Mouse (Mus musculus) limb, embryonic 15.5 days (tissue): Measurements from ENCODE around the gene Rad51c. TPM values are rescaled to one million over a fixed set of nuclear protein-coding genes. Genes with fewer than 3 reads are reported as not detected.
A peak's percentile ranks its signal among the peaks of the same experiment; 100 is the strongest.
"Not testable (repeated sequence)": the region's sequence is repeated elsewhere in the genome, so short reads cannot be mapped to it uniquely, and the experiment has no call there.

Experiments used
- ATAC-seq: fragments of 200-750 bp; cut with Nextera tagmentation; 2 replicates; pipeline ENCODE4 v1.8.0; 2017; ENCODE audit warnings: low read depth, moderate TSS enrichment; ENCODE audit not compliant: insufficient number of reproducible peaks, low FRiP score, low TSS enrichment
- H3K27ac ChIP-seq: fragments of 300-500 bp; sonication (generic); 2 replicates; pipeline ENCODE4 v1.5.1; 2015; ENCODE audit warnings: moderate library complexity, mild to moderate bottlenecking, inconsistent platforms
- H3K27me3 ChIP-seq: fragments of 300-500 bp; sonication (generic); 2 replicates; pipeline ENCODE4 v1.6.1; 2015; ENCODE audit warnings: inconsistent platforms
- H3K36me3 ChIP-seq: fragments of 300-500 bp; sonication (generic); 2 replicates; pipeline ENCODE4 v1.6.1; 2015; ENCODE audit warnings: inconsistent platforms
- H3K4me1 ChIP-seq: fragments of 300-500 bp; sonication (generic); 2 replicates; pipeline ENCODE4 v1.6.1; 2015; ENCODE audit warnings: inconsistent platforms
- H3K4me2 ChIP-seq: fragments of 300-500 bp; sonication (generic); 2 replicates; pipeline ENCODE4 v1.6.1; 2015; ENCODE audit warnings: mild to moderate bottlenecking, inconsistent platforms
- H3K4me3 ChIP-seq: fragments of 300-500 bp; sonication (generic); 2 replicates; pipeline ENCODE4 v1.5.1; 2015; ENCODE audit warnings: mild to moderate bottlenecking, inconsistent platforms
- H3K9ac ChIP-seq: fragments of 300-500 bp; sonication (generic); 2 replicates; pipeline ENCODE4 v1.6.1; 2015; ENCODE audit warnings: inconsistent platforms
- H3K9me3 ChIP-seq: fragments of 300-500 bp; sonication (generic); 2 replicates; pipeline ENCODE4 v1.6.1; 2016; ENCODE audit warnings: inconsistent platforms
- WGBS: fragments of 180-500 bp; shearing (Covaris S2); methylation state at CpG from one replicate; pipeline ENCODE4 v1.1.7; 2015; 5-methylcytosine and 5-hydroxymethylcytosine counted together
- polyA plus RNA-seq: library from polyadenylated mRNA; unstranded; fragments of >200 nt; fragmentation: Nextera tagmentation; extraction: Ambion mirVana; gene quantifications from 2 replicates; pipeline ENCODE4 v1.2.1, GENCODE M21; 2015

Rad51c gene
- polyA plus RNA-seq, 1 experiment from 2014 or later, result 7.8 TPM

GRCm38 (mm10) chr11:87429363-87429762, 24.6 kb upstream of the Rad51c start:
- 84% methylated on average over 4 of the region's 4 CpGs for WGBS
- ATAC-seq, result no peak
- Histone ChIP-seq H3K4me2 (no peak overlapping the region), H3K4me3 (no peak overlapping the region), H3K4me1 (0 out of 2 replicates have a peak, but pooled peaks cover 2% of the 10 kb centered on the region), H3K9ac (no peak overlapping the region), H3K27ac (no peak overlapping the region), H3K36me3 (no peaks in the 10 kb centered on the region), H3K27me3 (no peaks in the 10 kb centered on the region), H3K9me3 (no peaks in the 10 kb centered on the region)

GRCm38 (mm10) chr11:87428051-87428673, 23.4 kb upstream of the Rad51c start:
- Histone ChIP-seq H3K27ac (0 out of 2 replicates have a peak overlapping the region, but pooled peaks have one; percentile 69), H3K4me3 (no peak overlapping the region), H3K4me2 (no peak overlapping the region), H3K9ac (no peak overlapping the region), H3K27me3 (no peaks in the 10 kb centered on the region), H3K4me1 (0 out of 2 replicates have a peak, but pooled peaks cover 2% of the 10 kb centered on the region), H3K36me3 (no peaks in the 10 kb centered on the region), H3K9me3 (no peaks in the 10 kb centered on the region)
- no peak for ATAC-seq
- WGBS, result 65% methylated on average over 2 of the region's 2 CpGs

- H3K36me3 ChIP-seq, result no peaks in the 10 kb centered on the region
- no peak overlapping the region for H3K4me2 ChIP-seq
- 32% methylated on average over 1 of the region's 1 CpGs for WGBS
- H3K27ac ChIP-seq, result peak overlapping the region; percentile 69
- no peaks in the 10 kb centered on the region for H3K27me3 ChIP-seq
- no peak overlapping the region for H3K9ac ChIP-seq
- ATAC-seq, result no peak
- 0 out of 2 replicates have a peak, but pooled peaks cover 2% of the 10 kb centered on the region for H3K4me1 ChIP-seq
- no peaks in the 10 kb centered on the region for H3K9me3 ChIP-seq
- H3K4me3 ChIP-seq, result no peak overlapping the region
Observed at GRCm38 (mm10) chr11:87427273-87428050, 22.7 kb upstream of the Rad51c start.

- H3K9ac ChIP-seq, H3K9me3 ChIP-seq, H3K36me3 ChIP-seq, H3K27me3 ChIP-seq, H3K4me1 ChIP-seq: not testable (repeated sequence)
- ATAC-seq, result peak; percentile 90
- Histone ChIP-seq H3K4me2 (peak overlapping the region; percentile 42), H3K27ac (peak overlapping the region; percentile 81), H3K4me3 (peak overlapping the region; percentile 39)
- WGBS, result under 1% methylated on average over 24 of the region's 24 CpGs
Observed at GRCm38 (mm10) chr11:87426450-87427250, 21.9 kb upstream of the Rad51c start.

GRCm38 (mm10) chr11:87426121-87426449, 21.3 kb upstream of the Rad51c start:
- Histone ChIP-seq H3K36me3 (no peaks in the 10 kb centered on the region), H3K9me3 (no peaks in the 10 kb centered on the region), H3K27ac (peak overlapping the region; percentile 81), H3K27me3 (no peaks in the 10 kb centered on the region), H3K4me3 (peak overlapping the region; percentile 39), H3K9ac (no peak overlapping the region), H3K4me1 (peaks cover 6% of the 10 kb centered on the region), H3K4me2 (peak overlapping the region; percentile 42)
- 0% methylated on average over 7 of the region's 7 CpGs for WGBS
- ATAC-seq, result no peak

- H3K4me1 ChIP-seq, result peaks cover 6% of the 10 kb centered on the region
- WGBS, result 37% methylated on average over 6 of the region's 6 CpGs
- no peak overlapping the region for H3K4me2 ChIP-seq
- no peaks in the 10 kb centered on the region for H3K27me3 ChIP-seq
- no peak overlapping the region for H3K9ac ChIP-seq
- H3K4me3 ChIP-seq, result no peak overlapping the region
- no peak for ATAC-seq
- no peaks in the 10 kb centered on the region for H3K36me3 ChIP-seq
- H3K9me3 ChIP-seq, result no peaks in the 10 kb centered on the region
- H3K27ac ChIP-seq, result peak overlapping the region; percentile 60
Observed at GRCm38 (mm10) chr11:87423551-87424325, 19.0 kb upstream of the Rad51c start.

GRCm38 (mm10) chr11:87422511-87423340, 18.0 kb upstream of the Rad51c start:
- peak overlapping the region; percentile 46 for H3K4me2 ChIP-seq
- under 1% methylated on average over 26 of the region's 26 CpGs for WGBS
- peak overlapping the region; percentile 92 for H3K27ac ChIP-seq
- ATAC-seq, result peak; percentile 84
- peak overlapping the region; percentile 41 for H3K4me3 ChIP-seq
- no peaks in the 10 kb centered on the region for H3K36me3 ChIP-seq
- 0 out of 2 replicates have a peak overlapping the region, but pooled peaks have one; percentile 23 for H3K9ac ChIP-seq
- peaks cover 6% of the 10 kb centered on the region for H3K4me1 ChIP-seq
- H3K27me3 ChIP-seq, result no peaks in the 10 kb centered on the region
- no peaks in the 10 kb centered on the region for H3K9me3 ChIP-seq

GRCm38 (mm10) chr11:87421760-87422201, 17.0 kb upstream of the Rad51c start:
- WGBS, result 5% methylated on average over 6 of the region's 6 CpGs
- no peak overlapping the region for H3K9ac ChIP-seq
- no peaks in the 10 kb centered on the region for H3K9me3 ChIP-seq

GRCm38 (mm10) chr11:87420861-87421260, 16.1 kb upstream of the Rad51c start:
- Histone ChIP-seq H3K36me3 (no peaks in the 10 kb centered on the region), H3K4me2 (no peak overlapping the region), H3K27ac (no peak overlapping the region), H3K9me3 (no peaks in the 10 kb centered on the region), H3K27me3 (no peaks in the 10 kb centered on the region), H3K4me3 (no peak overlapping the region), H3K9ac (no peak overlapping the region), H3K4me1 (peaks cover 6% of the 10 kb centered on the region)
- no peak for ATAC-seq

More at GRCm38 (mm10) chr11:87421760-87422201, 17.0 kb upstream of the Rad51c start:
- H3K36me3 ChIP-seq, result no peaks in the 10 kb centered on the region
- H3K27me3 ChIP-seq, result no peaks in the 10 kb centered on the region
- H3K27ac ChIP-seq, result peak overlapping the region; percentile 92
- H3K4me2 ChIP-seq, result peak overlapping the region; percentile 46
- peak overlapping the region; percentile 41 for H3K4me3 ChIP-seq
- H3K4me1 ChIP-seq, result peaks cover 6% of the 10 kb centered on the region
- ATAC-seq, result no peak

- no peaks in the 10 kb centered on the region for H3K9me3 ChIP-seq
- no peak overlapping the region for H3K4me3 ChIP-seq
- H3K4me1 ChIP-seq, result no peaks in the 10 kb centered on the region
- no peaks in the 10 kb centered on the region for H3K36me3 ChIP-seq
- H3K9ac ChIP-seq, result no peak overlapping the region
- 50% methylated on average over 5 of the region's 5 CpGs for WGBS
- H3K4me2 ChIP-seq, result no peak overlapping the region
- no peak for ATAC-seq
- no peaks in the 10 kb centered on the region for H3K27me3 ChIP-seq
- H3K27ac ChIP-seq, result no peak overlapping the region
Observed at GRCm38 (mm10) chr11:87416120-87416519, 11.4 kb upstream of the Rad51c start.

GRCm38 (mm10) chr11:87413412-87413811, 8.7 kb upstream of the Rad51c start:
- not testable (repeated sequence) for H3K27ac ChIP-seq, H3K4me1 ChIP-seq, H3K27me3 ChIP-seq, ATAC-seq, H3K4me2 ChIP-seq, H3K36me3 ChIP-seq, H3K9ac ChIP-seq, H3K4me3 ChIP-seq, H3K9me3 ChIP-seq
- WGBS, result 63% methylated on average over 3 of the region's 3 CpGs
